8 mouse cellular contexts compared by ENCODE assay signal in the genomic region with DNA sequence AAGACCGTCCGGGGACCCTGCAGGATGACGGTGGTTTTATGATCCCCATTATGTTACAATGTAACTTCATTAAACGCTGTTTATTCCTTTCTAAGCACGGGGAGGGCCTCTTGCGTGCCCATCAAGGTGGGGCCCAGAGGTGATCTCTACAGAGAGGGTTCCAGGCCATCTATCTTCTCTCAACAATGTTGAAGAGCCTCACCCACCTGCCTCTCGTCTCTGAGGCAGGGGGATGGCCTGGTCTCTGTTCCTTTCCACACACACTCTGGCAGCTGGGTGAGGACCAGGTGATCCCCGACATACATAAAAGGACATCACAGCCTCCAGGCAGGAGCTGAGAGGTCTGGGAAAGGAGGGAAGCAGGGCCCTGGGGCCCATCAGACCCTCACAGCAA.
A peak's percentile ranks its signal among the peaks of the same experiment; 100 is the strongest.
DNase-seq lines count a peak whose midpoint lies in the region; ATAC-seq lines count a peak whose summit lies in the region.
"Had no signal": no experiment of that assay in that cellular context is flagged by ENCODE, and none has a peak within 500 bp of the region (broad histone marks: within the 10 kb centered on the region; RNA-seq: fewer than 3 reads in every experiment).

No protein-coding gene starts in this region.

- H3K4me1 ChIP-seq in embryonic facial prominence, embryonic 10.5 days, result peaks cover 41% of the 10 kb centered on the region
- H3K4me1 ChIP-seq in embryonic facial prominence, embryonic 12.5 days, result peaks cover 32% of the 10 kb centered on the region
- H3K4me1 ChIP-seq in hindbrain, embryonic 16.5 days (ENCODE audit: control insufficient read depth, insufficient read depth, low read depth, low read length), result peaks cover 28% of the 10 kb centered on the region
- peaks cover 23% of the 10 kb centered on the region for H3K4me1 ChIP-seq in midbrain, embryonic 11.5 days (ENCODE audit: control insufficient read depth, insufficient read depth, low read length)

- H3K4me2 ChIP-seq in embryonic facial prominence, embryonic 12.5 days (replicated peaks), result peak overlapping the region; percentile 55
- peak overlapping the region; percentile 63 for H3K4me2 ChIP-seq in hindbrain, embryonic 16.5 days (ENCODE audit: low read length)
- peak overlapping the region; percentile 41; the same call in 1 of the 2 replicates for H3K4me2 ChIP-seq in midbrain, embryonic 11.5 days

- no peak for DNase-seq in embryonic facial prominence, embryonic 10.5 days (ENCODE audit: low spot score)
- no peak for DNase-seq in midbrain, embryonic 11.5 days (ENCODE audit: low spot score, missing footprints)
- DNase-seq in gastrocnemius, postnatal 4 days (ENCODE audit: low spot score in 2 of 2), result no peak
- no peak for DNase-seq in adrenal gland, postnatal 4 days (ENCODE audit: low spot score in 2 of 2)
- DNase-seq in Muller cell, postnatal 12 days (ENCODE audit: inconsistent ontology term), result no peak
- DNase-seq: thymus, adult 18-20 months had no signal

- peaks cover 40% of the 10 kb centered on the region for H3K27me3 ChIP-seq in embryonic facial prominence, embryonic 10.5 days (replicated peaks; ENCODE audit: low read depth, poor library complexity, severe bottlenecking)
- H3K27me3 ChIP-seq in embryonic facial prominence, embryonic 12.5 days, result no peaks in the 10 kb centered on the region
- H3K27me3 ChIP-seq in hindbrain, embryonic 16.5 days (replicated peaks; ENCODE audit: control insufficient read depth, insufficient read depth, low read length), result no peaks in the 10 kb centered on the region
- H3K27me3 ChIP-seq in midbrain, embryonic 11.5 days (ENCODE audit: control insufficient read depth, insufficient read depth, low read length), result no peaks in the 10 kb centered on the region

- peak overlapping the region; percentile 52; the same call in 1 of the 2 replicates for H3K4me3 ChIP-seq in embryonic facial prominence, embryonic 10.5 days
- H3K4me3 ChIP-seq in embryonic facial prominence, embryonic 12.5 days, result peak overlapping the region; percentile 26; the same call in 1 of the 2 replicates
- H3K4me3 ChIP-seq in hindbrain, embryonic 16.5 days (ENCODE audit: low read length), result peak overlapping the region; percentile 32
- no peak overlapping the region for H3K4me3 ChIP-seq in midbrain, embryonic 11.5 days (ENCODE audit: low read depth, low read length)

- ATAC-seq in embryonic facial prominence, embryonic 12.5 days (ENCODE audit: insufficient number of reproducible peaks, insufficient read depth, low FRiP score, low TSS enrichment), result no peak; the same call in 1 of the 2 replicates
- ATAC-seq in hindbrain, embryonic 16.5 days, result no peak; the same call in 1 of the 2 replicates
- peak; percentile 17; the same call in 1 of the 2 replicates for ATAC-seq in midbrain, embryonic 11.5 days (ENCODE audit: low FRiP score)

- no peaks in the 10 kb centered on the region for H3K36me3 ChIP-seq in embryonic facial prominence, embryonic 10.5 days (replicated peaks)
- no peaks in the 10 kb centered on the region for H3K36me3 ChIP-seq in embryonic facial prominence, embryonic 12.5 days
- no peaks in the 10 kb centered on the region for H3K36me3 ChIP-seq in hindbrain, embryonic 16.5 days (ENCODE audit: control insufficient read depth, insufficient read depth, low read length)
- H3K36me3 ChIP-seq in midbrain, embryonic 11.5 days (ENCODE audit: control insufficient read depth, insufficient read depth, low read length), result no peaks in the 10 kb centered on the region

- no peak overlapping the region for H3K9ac ChIP-seq in embryonic facial prominence, embryonic 12.5 days
- H3K9ac ChIP-seq in hindbrain, embryonic 16.5 days (ENCODE audit: low read depth, low read length), result peak overlapping the region; percentile 62; the same call in 1 of the 2 replicates
- H3K9ac ChIP-seq in midbrain, embryonic 11.5 days (ENCODE audit: low read length), result peak overlapping the region; percentile 37; the same call in 1 of the 2 replicates

- 35% methylated on average over 8 of the region's 8 CpGs for WGBS in embryonic facial prominence, embryonic 10.5 days
- WGBS in embryonic facial prominence, embryonic 12.5 days, result 13% methylated on average over 8 of the region's 8 CpGs
- 13% methylated on average over 8 of the region's 8 CpGs for WGBS in hindbrain, embryonic 16.5 days
- 41% methylated on average over 8 of the region's 8 CpGs for WGBS in midbrain, embryonic 11.5 days

- H3K9me3 ChIP-seq in embryonic facial prominence, embryonic 10.5 days, result no peaks in the 10 kb centered on the region
- no peaks in the 10 kb centered on the region for H3K9me3 ChIP-seq in embryonic facial prominence, embryonic 12.5 days
- no peaks in the 10 kb centered on the region for H3K9me3 ChIP-seq in hindbrain, embryonic 16.5 days (ENCODE audit: control insufficient read depth, low read length)
- no peaks in the 10 kb centered on the region for H3K9me3 ChIP-seq in midbrain, embryonic 11.5 days (ENCODE audit: control insufficient read depth, low read length)

- peak overlapping the region; percentile 77 for H3K27ac ChIP-seq in embryonic facial prominence, embryonic 10.5 days (replicated peaks)
- H3K27ac ChIP-seq in embryonic facial prominence, embryonic 12.5 days, result peak overlapping the region; percentile 86
- peak overlapping the region; percentile 71 for H3K27ac ChIP-seq in hindbrain, embryonic 16.5 days (ENCODE audit: low read depth, low read length)
- H3K27ac ChIP-seq in midbrain, embryonic 11.5 days (ENCODE audit: low read depth, low read length), result peak overlapping the region; percentile 71
